Mouse (Mus musculus): ENCODE results near the gene Cpa1. TPM values are rescaled to one million over a fixed set of nuclear protein-coding genes. Genes with fewer than 3 reads are reported as not detected.

Gene Cpa1
- total RNA-seq, 4 experiments from 2014 or later = not detected

GRCm38 (mm10) chr6:30673764-30674561 lies 34.9 kb downstream of the Cpa1 start:
- no peak for DNase-seq (ENCODE audit: low spot score in 2 of 2)

- no peak for DNase-seq (ENCODE audit: low spot score in 2 of 2)
Measured at GRCm38 (mm10) chr6:30674714-30675280, 35.8 kb downstream of the Cpa1 start.

- DNase-seq (ENCODE audit: low spot score in 2 of 2) = no peak
Measured at GRCm38 (mm10) chr6:30675281-30675771, 36.3 kb downstream of the Cpa1 start.

- DNase-seq (ENCODE audit: low spot score in 2 of 2) = no peak
Measured at GRCm38 (mm10) chr6:30676506-30676905, 37.5 kb downstream of the Cpa1 start.

- DNase-seq (ENCODE audit: low spot score in 2 of 2) = no peak
Measured at GRCm38 (mm10) chr6:30677591-30677990, 38.6 kb downstream of the Cpa1 start.

GRCm38 (mm10) chr6:30678482-30678881 lies 39.5 kb downstream of the Cpa1 start:
- DNase-seq (ENCODE audit: low spot score in 2 of 2) = no peak

- DNase-seq (ENCODE audit: low spot score in 2 of 2) = no peak
Measured at GRCm38 (mm10) chr6:30679567-30679966, 40.5 kb downstream of the Cpa1 start.

- no peak for DNase-seq (ENCODE audit: low spot score in 2 of 2)
Measured at GRCm38 (mm10) chr6:30680442-30680841, 41.4 kb downstream of the Cpa1 start.

- peak in 1 of 2 experiments; percentile 15 for DNase-seq (ENCODE audit: low spot score in 2 of 2)
Measured at GRCm38 (mm10) chr6:30681935-30682900, 43.2 kb downstream of the Cpa1 start.

GRCm38 (mm10) chr6:30684570-30684969 lies 45.6 kb downstream of the Cpa1 start:
- no peak for DNase-seq (ENCODE audit: low spot score in 2 of 2)

- no peak for DNase-seq (ENCODE audit: low spot score in 2 of 2)
Measured at GRCm38 (mm10) chr6:30687198-30687597, 48.2 kb downstream of the Cpa1 start.

- DNase-seq (ENCODE audit: low spot score in 2 of 2) = no peak
Measured at GRCm38 (mm10) chr6:30692826-30693225, 53.8 kb downstream of the Cpa1 start.

GRCm38 (mm10) chr6:30693350-30693991 lies 54.5 kb downstream of the Cpa1 start, which contains the start of gene Cep41:
TSS of gene Cep41 (minus strand) at chr6:30693749.
- peak; percentile 88 for DNase-seq (ENCODE audit: low spot score in 2 of 2)

GRCm38 (mm10) chr6:30694209-30694608 lies 55.2 kb downstream of the Cpa1 start:
- no peak for DNase-seq (ENCODE audit: low spot score in 2 of 2)

Other genes starting within 250 kb of the Cpa1 start
- 10 to 100 TPM; 17.6 to 20.2 (median 19.3) TPM for gene Zc3hc1, start 248.2 kb upstream of the Cpa1 start, total RNA-seq (2022)
- gene Klhdc10, start 237.3 kb upstream of the Cpa1 start, total RNA-seq (2022) = 10 to 100 TPM; 35.6 to 46.1 (median 40.0) TPM
- 10 to 100 TPM in 3 of 4 experiments, 1 to 10 TPM in 1; 9.2 to 12.5 (median 10.6) TPM for gene Tmem209, start 129.4 kb upstream of the Cpa1 start, total RNA-seq (2022)
- gene Ssmem1, start 129.4 kb upstream of the Cpa1 start, total RNA-seq (2022) = under 1 TPM in 1 of 4 experiments, not detected in 3; 0.36 TPM
- under 1 TPM in 1 of 4 experiments, not detected in 3; 0.21 TPM for gene Cpa2, start 97.6 kb upstream of the Cpa1 start, total RNA-seq (2022)
- not detected for gene Cpa4, start 70.8 kb upstream of the Cpa1 start, total RNA-seq (2022)
- not detected for gene Cpa5, start 28.2 kb upstream of the Cpa1 start, total RNA-seq (2022)
- under 1 TPM; 0.12 to 0.83 (median 0.41) TPM for gene Cep41, start 54.5 kb downstream of the Cpa1 start, total RNA-seq (2022)
- 1 to 10 TPM; 1.2 to 2.9 (median 1.5) TPM for gene Mest, start 84.3 kb downstream of the Cpa1 start, total RNA-seq (2022)

Measured in gastrocnemius, adult 8-10 months (tissue).